Mouse (Mus musculus) testis, adult 2 months (tissue): Measurements from ENCODE around the gene Mcf2l.

Source experiments
- CTCF ChIP-seq: fragments of 200-500 bp; IDR thresholded peaks from 2 replicates; pipeline ENCODE4 v1.5.1; 2012; ENCODE audit warnings: low read depth, mild to moderate bottlenecking, inconsistent platforms, low read length, moderate library complexity; ENCODE audit not compliant: control insufficient read depth, insufficient read depth, insufficient replicate concordance
- POLR2A ChIP-seq: fragments of 200-500 bp; IDR thresholded peaks from 2 replicates; pipeline ENCODE4 v1.6.1; 2012; ENCODE audit warnings: low read depth, mild to moderate bottlenecking, inconsistent platforms, low read length, moderate library complexity; ENCODE audit not compliant: control insufficient read depth

- TF ChIP-seq CTCF (no peak), POLR2A (no peak)
Observed at GRCm38 (mm10) chr8:12955362-12955879, 81.8 kb downstream of the Mcf2l start.
